Mouse (Mus musculus): ENCODE measurements at regions not wholly inside any gene's neighbourhood (a gene's known extent, or its start where the extent isn't known, plus 50 kb on each side); places are given as distances from the start of the nearest gene placed in this dataset.
A peak's percentile ranks its signal among the peaks of the same experiment; 100 is the strongest.

- no peak for DNase-seq (ENCODE audit: low spot score in 2 of 2)
Measured at GRCm38 (mm10) chr2:138640654-138641053, 384.3 kb downstream of the Btbd3 start.

- no peak for DNase-seq (ENCODE audit: low spot score in 2 of 2)
Measured at GRCm38 (mm10) chr2:138641335-138641734, 385.0 kb downstream of the Btbd3 start.

GRCm38 (mm10) chr2:138648616-138649015 lies 392.3 kb downstream of the Btbd3 start:
- no peak for DNase-seq (ENCODE audit: low spot score in 2 of 2)

GRCm38 (mm10) chr2:138659376-138659775 lies 403.0 kb downstream of the Btbd3 start:
- DNase-seq (ENCODE audit: low spot score in 2 of 2): no peak

- no peak for DNase-seq (ENCODE audit: low spot score in 2 of 2)
Measured at GRCm38 (mm10) chr2:138670307-138670706, 413.9 kb downstream of the Btbd3 start.

GRCm38 (mm10) chr2:138674801-138675200 lies 418.4 kb downstream of the Btbd3 start:
- DNase-seq (ENCODE audit: low spot score in 2 of 2): no peak

- peak in 1 of 2 experiments; percentile 16 for DNase-seq (ENCODE audit: low spot score in 2 of 2)
Measured at GRCm38 (mm10) chr2:138675229-138676065, 419.1 kb downstream of the Btbd3 start.

- no peak for DNase-seq (ENCODE audit: low spot score in 2 of 2)
Measured at GRCm38 (mm10) chr2:138688140-138688871, 431.9 kb downstream of the Btbd3 start.

GRCm38 (mm10) chr2:138689497-138689896 lies 433.1 kb downstream of the Btbd3 start:
- DNase-seq (ENCODE audit: low spot score in 2 of 2): no peak

- DNase-seq (ENCODE audit: low spot score in 2 of 2): no peak
Measured at GRCm38 (mm10) chr2:138702783-138703182, 446.4 kb downstream of the Btbd3 start.

- DNase-seq (ENCODE audit: low spot score in 2 of 2): no peak
Measured at GRCm38 (mm10) chr2:138703943-138704541, 447.7 kb downstream of the Btbd3 start.

GRCm38 (mm10) chr2:138708763-138709162 lies 452.4 kb downstream of the Btbd3 start:
- no peak for DNase-seq (ENCODE audit: low spot score in 2 of 2)

- no peak for DNase-seq (ENCODE audit: low spot score in 2 of 2)
Measured at GRCm38 (mm10) chr2:138733846-138734245, 477.5 kb downstream of the Btbd3 start.

GRCm38 (mm10) chr2:138744806-138745205 lies 488.4 kb downstream of the Btbd3 start:
- no peak for DNase-seq (ENCODE audit: low spot score in 2 of 2)

GRCm38 (mm10) chr2:138760439-138760963 lies 504.1 kb downstream of the Btbd3 start:
- DNase-seq (ENCODE audit: low spot score in 2 of 2): no peak

GRCm38 (mm10) chr2:138761400-138761799 lies 505.0 kb downstream of the Btbd3 start:
- DNase-seq (ENCODE audit: low spot score in 2 of 2): no peak

- no peak for DNase-seq (ENCODE audit: low spot score in 2 of 2)
Measured at GRCm38 (mm10) chr2:138766275-138766842, 510.0 kb downstream of the Btbd3 start.

- no peak for DNase-seq (ENCODE audit: low spot score in 2 of 2)
Measured at GRCm38 (mm10) chr2:138783781-138784180, 527.4 kb downstream of the Btbd3 start.

GRCm38 (mm10) chr2:138792711-138793450 lies 536.5 kb downstream of the Btbd3 start:
- DNase-seq (ENCODE audit: low spot score in 2 of 2): no peak

GRCm38 (mm10) chr2:138806196-138806595 lies 549.8 kb downstream of the Btbd3 start:
- no peak for DNase-seq (ENCODE audit: low spot score in 2 of 2)

- no peak for DNase-seq (ENCODE audit: low spot score in 2 of 2)
Measured at GRCm38 (mm10) chr2:138809767-138810166, 553.4 kb downstream of the Btbd3 start.
